Mouse (Mus musculus) olfactory bulb, adult 2 months (tissue): ENCODE results near the gene Ppp3ca. TPM values are rescaled to one million over a fixed set of nuclear protein-coding genes. Genes with fewer than 3 reads are reported as not detected.

Experiments used
- H3K27ac ChIP-seq: fragments of 200-500 bp; 2 replicates; pipeline ENCODE4 v1.5.1; 2012; ENCODE audit warnings: low read depth, low read length; ENCODE audit not compliant: insufficient read depth
- H3K4me1 ChIP-seq: fragments of 200-500 bp; 2 replicates; pipeline ENCODE4 v1.6.1; 2012; ENCODE audit warnings: low read length; ENCODE audit not compliant: control insufficient read depth, insufficient read depth
- H3K4me3 ChIP-seq: fragments of 200-500 bp; 2 replicates; pipeline ENCODE4 v1.5.1; 2012; ENCODE audit warnings: mild to moderate bottlenecking, low read depth, low read length, moderate library complexity; ENCODE audit not compliant: insufficient read depth
- CTCF ChIP-seq: fragments of 200-500 bp; IDR thresholded peaks from 2 replicates; pipeline ENCODE4 v1.5.1; 2012; ENCODE audit warnings: low read depth, mild to moderate bottlenecking, low read length, moderate library complexity; ENCODE audit not compliant: insufficient read depth
- POLR2A ChIP-seq: fragments of 200-500 bp; IDR thresholded peaks from 2 replicates; pipeline ENCODE4 v1.6.1; 2012; ENCODE audit warnings: mild to moderate bottlenecking, low read depth, low read length, moderate library complexity; ENCODE audit not compliant: insufficient read depth
- WGBS: fragments of 180-500 bp; shearing (Covaris S2); methylation state at CpG from one replicate; pipeline ENCODE4 v1.1.7; 2018; 5-methylcytosine and 5-hydroxymethylcytosine counted together
- polyA plus RNA-seq: library from polyadenylated mRNA; stranded (reverse); fragments of >200 nt; gene quantifications from 2 replicates; pipeline ENCODE4 v1.2.4, GENCODE M21; 2012; ENCODE audit warnings: low replicate concordance; ENCODE audit not compliant: missing spikeins, insufficient read depth, insufficient read length

Gene Ppp3ca
- polyA plus RNA-seq, 1 experiment, result not detected

DNA sequence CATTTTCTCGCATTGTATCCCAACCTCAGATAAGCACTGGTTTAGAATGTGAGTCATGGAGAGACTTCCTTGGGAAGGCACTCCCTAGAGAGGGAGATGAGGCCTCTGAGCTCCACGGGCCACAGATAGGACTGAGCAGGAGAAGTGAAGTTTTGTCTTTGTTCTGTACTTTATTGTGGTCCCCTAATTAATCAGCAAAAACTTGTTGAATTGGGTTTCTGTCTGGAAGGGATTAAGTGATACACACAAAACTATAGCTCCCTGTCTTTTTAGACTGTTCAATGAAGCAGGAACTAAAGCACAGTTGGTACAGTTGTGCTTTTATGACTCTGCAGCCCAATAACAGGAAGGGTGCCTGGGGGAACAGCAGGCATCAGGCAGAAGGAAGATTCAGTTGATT, 95.6 kb downstream of the Ppp3ca start:
- Histone ChIP-seq H3K27ac (no peak overlapping the region), H3K4me1 (peaks cover 10% of the 10 kb centered on the region; the same call in 1 of the 2 replicates), H3K4me3 (no peak overlapping the region)
- 27% methylated on average over 2 of the region's 2 CpGs for WGBS
- no peak for TF ChIP-seq POLR2A
- TF ChIP-seq CTCF, result no peak

DNA sequence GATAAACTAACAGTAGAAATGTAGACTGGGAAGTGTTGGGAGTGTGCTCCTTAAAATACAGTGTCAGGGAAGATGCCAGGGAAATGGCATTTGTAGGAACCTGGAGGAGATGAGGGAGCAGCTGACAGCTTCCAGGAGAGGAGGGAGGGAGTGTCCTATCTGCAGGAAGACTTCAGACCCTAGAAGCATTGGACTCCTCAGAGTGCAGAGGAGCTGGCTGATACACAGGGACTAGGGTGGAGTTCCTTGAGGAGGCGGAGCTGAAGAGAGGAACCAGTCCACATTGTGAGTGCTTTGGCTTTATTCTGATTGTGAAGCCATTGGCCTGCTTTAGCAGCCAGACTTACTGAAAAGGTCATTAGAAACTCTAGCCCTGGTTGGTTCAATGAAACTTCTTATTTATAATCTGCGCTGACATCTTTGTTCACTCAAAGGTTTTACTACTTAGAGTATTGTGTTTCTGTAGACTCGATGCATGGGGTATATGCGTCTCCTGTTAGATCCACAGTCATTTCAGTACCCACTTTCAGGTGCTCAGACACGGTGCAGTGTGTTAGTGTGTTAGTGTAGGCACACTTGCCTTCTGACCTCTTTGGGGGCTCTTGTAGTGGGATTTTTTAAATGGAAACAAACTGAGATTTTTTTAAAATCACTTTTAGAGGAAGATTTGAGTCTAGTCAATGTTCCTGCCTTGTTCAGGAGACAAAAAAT, 99.0 kb downstream of the Ppp3ca start:
- Histone ChIP-seq H3K4me3 (no peak overlapping the region), H3K4me1 (peaks cover 11% of the 10 kb centered on the region; the same call in 1 of the 2 replicates), H3K27ac (no peak overlapping the region)
- TF ChIP-seq POLR2A (no peak), CTCF (no peak)
- WGBS, result 91% methylated on average over 5 of the region's 5 CpGs

DNA sequence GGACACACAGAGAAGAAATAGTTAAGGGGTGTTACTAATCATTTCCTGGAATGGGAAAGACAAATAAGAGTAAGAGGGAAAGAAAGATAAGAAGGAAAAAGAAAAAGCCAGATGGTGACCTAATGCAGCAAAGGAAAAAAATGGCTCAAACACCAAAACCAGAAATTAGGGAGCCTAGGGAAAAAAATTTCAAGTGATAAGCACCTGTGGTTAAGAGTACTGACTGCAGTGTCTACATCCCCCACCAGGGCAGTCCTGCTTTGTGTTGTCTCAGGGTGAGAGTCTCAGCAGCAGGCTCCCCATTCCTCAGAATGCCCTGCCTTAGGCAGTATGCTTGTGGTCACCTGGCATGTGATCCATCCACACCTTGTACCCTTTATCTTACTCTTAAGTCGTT, 99.6 kb downstream of the Ppp3ca start:
- Histone ChIP-seq H3K4me3 (no peak overlapping the region), H3K4me1 (peaks cover 11% of the 10 kb centered on the region; the same call in 1 of the 2 replicates), H3K27ac (no peak overlapping the region)
- TF ChIP-seq CTCF, result no peak
- no peak for TF ChIP-seq POLR2A
- 82% methylated on average over 1 of the region's 1 CpGs for WGBS

DNA sequence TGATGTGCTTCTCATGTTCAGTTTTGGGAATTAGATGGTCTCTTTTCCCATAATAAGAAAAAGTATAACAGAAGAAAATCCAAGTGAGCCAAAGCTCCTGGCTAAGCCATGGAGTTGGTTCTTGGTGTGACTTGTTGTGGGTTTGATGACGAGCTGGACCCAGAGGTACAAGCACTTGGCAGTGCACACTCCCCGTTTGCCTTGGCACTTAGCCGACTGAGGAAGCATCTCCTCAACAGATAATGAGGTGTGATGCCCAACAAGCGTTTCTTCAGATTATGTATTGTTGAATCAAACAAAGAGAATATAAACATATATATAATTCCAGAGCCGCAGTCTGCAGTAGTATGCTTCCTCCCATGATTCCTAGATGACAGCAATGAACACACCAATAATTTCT, 101.8 kb downstream of the Ppp3ca start:
- Histone ChIP-seq H3K4me3 (no peak overlapping the region), H3K4me1 (peaks cover 9% of the 10 kb centered on the region; the same call in 1 of the 2 replicates), H3K27ac (no peak overlapping the region)
- WGBS, result 68% methylated on average over 5 of the region's 5 CpGs
- TF ChIP-seq POLR2A (no peak), CTCF (no peak)

GRCm38 (mm10) chr3:136773217-136773616, 103.3 kb downstream of the Ppp3ca start:
- TF ChIP-seq CTCF (no peak), POLR2A (no peak)
- no peak overlapping the region for H3K4me3 ChIP-seq
- H3K4me1 ChIP-seq, result peaks cover 9% of the 10 kb centered on the region; the same call in 1 of the 2 replicates
- no peak overlapping the region for H3K27ac ChIP-seq
- WGBS, result 89% methylated on average over 4 of the region's 4 CpGs

GRCm38 (mm10) chr3:136774196-136774595, 104.3 kb downstream of the Ppp3ca start:
- Histone ChIP-seq H3K4me1 (peaks cover 6% of the 10 kb centered on the region; the same call in 1 of the 2 replicates), H3K27ac (no peak overlapping the region), H3K4me3 (no peak overlapping the region)
- TF ChIP-seq POLR2A, result no peak
- no peak for TF ChIP-seq CTCF
- WGBS, result 52% methylated on average over 6 of the region's 6 CpGs

GRCm38 (mm10) chr3:136776525-136776924, 106.6 kb downstream of the Ppp3ca start:
- peaks cover 5% of the 10 kb centered on the region; the same call in 1 of the 2 replicates for H3K4me1 ChIP-seq
- H3K4me3 ChIP-seq, result no peak overlapping the region
- TF ChIP-seq POLR2A (no peak), CTCF (no peak)
- H3K27ac ChIP-seq, result no peak overlapping the region
- WGBS, result 84% methylated on average over 4 of the region's 4 CpGs

- WGBS, result 90% methylated on average over 7 of the region's 7 CpGs
- 0 out of 2 replicates have a peak, but pooled peaks cover 2% of the 10 kb centered on the region for H3K4me1 ChIP-seq
- no peak overlapping the region for H3K4me3 ChIP-seq
- no peak for TF ChIP-seq CTCF
- TF ChIP-seq POLR2A, result no peak
- H3K27ac ChIP-seq, result no peak overlapping the region
These were observed 107.5 kb downstream of the Ppp3ca start for GRCm38 (mm10) chr3:136777380-136777779.

DNA sequence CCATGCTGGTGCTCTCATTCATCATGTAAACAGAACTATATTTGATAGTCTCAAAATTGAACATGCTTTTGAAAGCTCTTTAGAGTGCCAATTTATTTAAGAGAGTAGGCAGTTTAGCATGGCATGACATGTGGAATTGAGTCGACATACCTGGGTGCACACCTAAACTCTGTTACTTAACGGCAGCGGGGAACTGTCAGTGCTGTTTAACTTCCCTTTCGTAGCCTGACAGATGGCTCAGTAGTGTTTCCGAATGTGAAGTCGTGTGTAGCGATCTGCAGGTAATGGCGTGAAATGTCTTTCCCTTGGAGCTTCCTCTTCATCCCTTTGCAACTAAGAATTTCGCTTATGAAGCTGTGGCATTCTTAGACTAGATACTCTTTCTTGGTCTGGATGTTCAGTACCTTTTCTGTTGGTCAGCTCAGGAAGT, 107.9 kb downstream of the Ppp3ca start:
- 88% methylated on average over 9 of the region's 9 CpGs for WGBS
- H3K4me1 ChIP-seq, result 0 out of 2 replicates have a peak, but pooled peaks cover 2% of the 10 kb centered on the region
- no peak overlapping the region for H3K27ac ChIP-seq
- no peak overlapping the region for H3K4me3 ChIP-seq
- TF ChIP-seq CTCF (no peak), POLR2A (no peak)
